Mouse (Mus musculus): ENCODE measurements around the gene Elf3.

DNA sequence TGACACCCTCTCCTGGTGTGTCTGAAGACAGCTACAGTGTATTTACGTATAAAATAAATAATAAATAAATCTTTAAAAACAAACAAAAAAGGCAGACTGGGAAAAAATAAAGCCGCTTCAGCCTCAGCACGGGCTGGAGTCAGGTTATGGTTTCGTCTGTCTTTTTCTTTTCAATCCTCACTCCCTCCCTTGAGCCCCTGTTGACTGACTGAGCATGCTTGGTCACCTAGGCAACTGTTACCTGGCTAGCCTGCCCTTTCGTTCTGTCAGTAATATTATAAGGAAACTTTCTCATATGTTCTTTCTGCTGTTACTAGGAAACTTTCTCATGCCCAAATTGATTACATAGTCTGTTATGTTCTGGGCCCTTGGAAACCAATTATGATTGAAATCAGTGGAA, 32.5 kb upstream of the Elf3 start:
- TF ChIP-seq CTCF (IDR thresholded peaks at IDR 0.05; ENCODE audit: low read depth) (no peak), EP300 (optimal IDR thresholded peaks at IDR 0.05) (no peak)
